Mouse (Mus musculus) E14TG2a.4 (cell line): Measurements from ENCODE around the gene Reck.

Source experiments
- CTCF ChIP-seq: conservative IDR thresholded peaks from 2 replicates; pipeline ENCODE4 v1.5.1; 2014; ENCODE audit warnings: low read length
- NANOG ChIP-seq: IDR thresholded peaks from 2 replicates; pipeline ENCODE4 v1.6.1; 2014; ENCODE audit warnings: borderline replicate concordance, low read length, mixed read lengths
- POU5F1 ChIP-seq: IDR thresholded peaks from 2 replicates; pipeline ENCODE4 v1.6.1; 2014; ENCODE audit warnings: low read length, borderline replicate concordance

- TF ChIP-seq CTCF (no peak), NANOG (no peak), POU5F1 (no peak)
Measured at GRCm38 (mm10) chr4:43833752-43834151, 41.6 kb upstream of the Reck start.
